Mouse (Mus musculus) mouse embryonic stem cell (cell line): ENCODE data around the gene Atl1.

Source experiments
- in situ Hi-C, 2 experiments: fragments of 300-500 bp; cut with MboI; formaldehyde crosslinking; loops; 1 replicate in 1 of 2; 3 replicates in 1 of 2; pipeline ENCODE4 v1.14.3; 2019 to 2020; ENCODE audit warnings: low sequenced_read_pairs in 2 of 2, low pct_unique_long_range_greater_than_20kb in 1 of 2, mixed read lengths in 1 of 2; ENCODE audit not compliant: unreplicated experiment in 1 of 2

Gene Atl1

GRCm38 (mm10) chr12:69977376-69977998, 85.1 kb downstream of the Atl1 start:
- in situ Hi-C loops: no loop called here

DNA sequence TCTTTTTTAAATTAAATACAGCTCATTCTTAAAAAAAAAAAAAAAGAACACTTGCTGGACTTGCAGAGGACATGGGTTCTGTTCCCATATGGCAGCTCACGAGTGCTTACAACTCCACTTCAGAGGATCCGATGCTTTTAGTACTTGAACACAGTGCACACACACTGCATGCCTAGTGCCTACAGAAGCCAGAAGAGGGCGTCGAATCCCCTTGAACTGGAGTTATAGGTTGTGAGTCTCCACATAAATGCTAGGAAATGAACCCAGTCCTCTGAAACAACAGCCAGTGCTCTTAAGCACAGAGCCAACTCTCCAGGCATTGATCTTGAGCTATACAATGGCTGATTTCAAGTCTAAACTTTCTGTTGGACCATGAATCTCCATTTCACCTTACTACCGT, 90.5 kb downstream of the Atl1 start:
- in situ Hi-C loops: no loop called here

DNA sequence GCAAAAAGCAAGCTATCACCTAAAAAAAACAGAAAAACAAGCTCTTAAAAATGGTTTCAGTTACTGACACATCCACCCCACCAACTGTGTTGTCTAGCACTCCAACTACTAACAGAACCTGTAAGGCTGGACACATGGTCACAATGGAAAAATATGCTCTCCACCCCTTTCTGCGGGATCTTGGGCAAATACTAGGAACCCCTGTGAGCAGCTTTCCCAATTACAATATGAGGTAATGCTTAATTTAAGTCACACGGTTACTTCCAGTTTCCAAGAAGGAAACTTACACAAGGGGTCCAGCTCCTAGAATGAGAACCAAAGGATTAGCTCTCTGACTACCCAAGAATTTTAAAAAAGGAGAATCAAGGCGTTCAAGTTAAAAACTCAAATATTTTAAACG, 93.1 kb downstream of the Atl1 start:
- in situ Hi-C loops: no loop called here

DNA sequence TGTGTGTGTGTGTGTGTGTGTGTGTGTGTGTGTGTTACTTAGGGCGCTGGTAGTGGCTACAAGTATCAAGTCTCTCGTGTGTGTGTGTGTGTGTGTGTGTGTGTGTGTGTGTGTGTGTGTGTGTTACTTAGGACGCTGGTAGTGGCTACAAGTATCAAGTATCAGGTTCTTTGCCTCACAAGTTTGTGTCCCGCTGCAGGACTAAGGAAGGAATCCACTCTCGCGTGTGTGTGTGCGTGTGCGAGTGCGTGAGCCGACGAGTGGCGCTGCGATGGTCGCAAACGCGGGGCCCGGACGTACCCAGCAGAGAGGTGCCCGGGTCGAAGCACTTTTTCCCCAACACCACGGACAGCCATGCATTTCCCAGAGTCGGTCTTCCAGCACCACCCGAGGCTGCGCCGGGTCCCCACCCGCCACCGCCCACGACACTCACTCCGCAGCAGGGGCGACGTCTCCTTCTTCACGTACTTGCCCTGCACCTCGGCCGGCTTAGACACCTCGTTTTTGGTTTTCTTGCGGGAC, 93.9 kb downstream of the Atl1 start:
- in situ Hi-C loops: no loop called here

GRCm38 (mm10) chr12:69986786-69987497, 94.5 kb downstream of the Atl1 start, which contains the start of gene Sav1:
Gene Sav1, minus strand, starts transcription at chr12:69987002.
- in situ Hi-C loops: no loop called here

GRCm38 (mm10) chr12:69995382-69995781, 103.0 kb downstream of the Atl1 start:
- in situ Hi-C loops: no loop called here

DNA sequence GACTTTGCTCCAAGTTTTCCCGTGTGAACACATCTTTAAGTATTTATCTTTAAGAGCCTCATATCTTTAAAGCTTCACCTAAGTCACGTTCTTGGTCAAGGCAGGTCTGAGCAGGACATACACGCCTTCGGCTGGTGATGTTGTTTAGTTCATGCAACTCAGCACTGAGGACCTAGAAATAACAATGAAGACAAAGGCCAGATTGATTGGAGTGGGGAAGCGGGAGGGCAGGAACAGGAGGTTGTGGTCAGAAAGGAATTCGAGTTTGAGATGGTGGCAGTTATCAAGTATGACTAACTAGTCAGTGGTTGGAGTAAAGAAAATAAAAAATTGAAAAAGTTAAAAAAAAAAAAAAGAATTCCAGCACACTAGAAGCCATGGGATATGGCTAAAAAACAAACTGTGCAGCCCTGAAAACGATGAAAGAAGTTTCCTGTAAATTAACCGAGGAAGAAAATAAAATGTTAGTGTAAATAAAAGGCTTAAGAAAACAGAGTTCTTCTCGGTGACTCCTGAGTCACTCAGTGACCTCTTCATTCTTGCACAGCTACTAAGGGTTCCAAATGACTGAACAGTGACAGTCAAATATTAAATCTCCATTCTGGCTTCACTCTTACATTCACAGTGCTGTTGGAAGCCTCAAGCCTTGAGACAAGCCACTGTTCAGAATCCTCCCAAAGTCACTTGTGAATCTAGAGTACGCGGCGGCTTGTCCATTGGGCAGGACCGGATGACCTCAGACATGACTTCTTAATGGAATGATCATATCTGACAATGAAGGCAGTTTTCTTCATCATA, 106.0 kb downstream of the Atl1 start:
- in situ Hi-C loops: no loop called here

DNA sequence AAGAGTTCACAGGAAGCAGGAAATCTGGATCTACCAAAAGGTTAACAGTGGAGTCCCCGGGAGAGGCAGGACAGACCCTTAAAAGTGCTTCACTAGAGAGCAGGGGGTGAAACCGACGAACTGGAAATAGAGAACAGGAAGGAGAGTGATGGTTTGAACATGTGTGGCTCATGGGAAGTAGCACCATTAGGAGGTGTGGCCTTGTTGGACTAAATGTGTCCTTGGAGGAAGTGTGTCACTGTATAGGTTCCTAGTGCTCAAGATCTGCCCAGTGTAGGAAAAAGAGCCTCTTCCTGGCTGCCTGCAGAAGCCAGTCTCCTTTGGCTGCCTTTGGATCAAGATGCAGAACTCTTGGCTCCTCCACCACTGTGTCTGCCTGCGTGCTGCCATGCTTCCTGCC, 112.7 kb downstream of the Atl1 start:
- in situ Hi-C loops: no loop called here

DNA sequence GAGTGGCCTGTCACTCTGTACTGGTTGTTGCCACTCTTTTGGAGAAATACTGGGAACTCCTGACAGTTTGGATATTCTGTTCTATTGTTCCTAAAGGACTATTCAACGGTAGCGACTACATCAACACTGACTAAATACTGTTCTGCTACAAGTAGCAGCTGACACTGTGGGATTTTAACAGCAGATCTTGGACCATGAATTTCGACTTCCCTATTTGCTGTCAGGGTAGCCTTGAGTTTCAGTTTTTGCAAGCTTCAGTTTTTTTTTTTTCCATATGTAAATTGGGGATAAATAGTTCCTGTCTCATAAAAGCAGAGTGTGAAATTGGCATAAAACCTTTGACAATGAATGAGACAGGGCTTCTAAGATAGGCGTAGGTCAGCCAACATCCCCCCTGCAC, 117.9 kb downstream of the Atl1 start:
- in situ Hi-C loops: no loop called here

DNA sequence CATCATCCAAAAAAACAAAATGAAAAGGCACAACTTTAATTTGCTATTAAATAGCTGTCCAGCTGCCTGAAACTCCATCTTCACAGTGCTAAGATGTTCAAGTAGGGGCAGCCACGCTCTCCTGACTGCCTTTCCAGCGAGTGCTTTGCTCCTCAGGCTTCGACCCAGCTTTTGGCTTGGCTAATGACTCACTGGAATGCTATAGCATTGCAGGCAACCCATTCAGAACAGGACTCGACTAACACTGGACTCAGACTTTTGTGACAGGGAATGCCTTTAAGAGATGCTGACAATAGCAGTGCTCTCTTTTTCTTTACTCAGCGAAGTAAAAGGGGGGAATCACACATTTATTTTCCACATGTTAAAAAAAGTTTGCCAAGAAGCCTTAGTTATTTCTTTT, 119.3 kb downstream of the Atl1 start:
- in situ Hi-C loops: no loop called here

GRCm38 (mm10) chr12:70015936-70016335, 123.5 kb downstream of the Atl1 start:
- in situ Hi-C loops: no loop called here
